Mouse (Mus musculus) heart, adult 2 months (tissue): ENCODE data around the gene Rps21. TPM values are rescaled to one million over a fixed set of nuclear protein-coding genes. Genes with fewer than 3 reads are reported as not detected.
A peak's percentile ranks its signal among the peaks of the same experiment; 100 is the strongest.

Source experiments
- DNase-seq, 2 experiments: peaks; one replicate each; pipeline ENCODE4 v3.0.0; 2021
- H3K27ac ChIP-seq: fragments of 200-600 bp; 2 replicates; pipeline ENCODE4 v1.8.1; 2022
- H3K27me3 ChIP-seq: fragments of 200-500 bp; 2 replicates; pipeline ENCODE4 v1.6.1; 2012; ENCODE audit warnings: mild to moderate bottlenecking, low read length, inconsistent platforms, mixed read lengths; ENCODE audit not compliant: control insufficient read depth, insufficient read depth
- H3K36me3 ChIP-seq: fragments of 200-500 bp; 2 replicates; pipeline ENCODE4 v1.6.1; 2012; ENCODE audit warnings: low read length, inconsistent platforms; ENCODE audit not compliant: control insufficient read depth, insufficient read depth
- H3K4me1 ChIP-seq: fragments of 200-500 bp; 2 replicates; pipeline ENCODE4 v1.6.1; 2011; ENCODE audit warnings: low read length; ENCODE audit not compliant: control insufficient read depth, insufficient read depth
- H3K4me3 ChIP-seq: fragments of 200-600 bp; 2 replicates; pipeline ENCODE4 v1.8.1; 2022
- H3K79me2 ChIP-seq: fragments of 200-500 bp; replicated peaks from 2 replicates; pipeline ENCODE4 v1.6.1; 2012; ENCODE audit warnings: mild to moderate bottlenecking, inconsistent platforms, low read length, moderate library complexity, mixed read lengths; ENCODE audit not compliant: control insufficient read depth, insufficient read depth
- H3K9ac ChIP-seq: fragments of 200-500 bp; 2 replicates; pipeline ENCODE4 v1.6.1; 2012; ENCODE audit warnings: low read depth, mild to moderate bottlenecking, control low read depth, inconsistent platforms, low read length, mixed read lengths
- CTCF ChIP-seq: fragments of 200-600 bp; IDR thresholded peaks from 2 replicates; pipeline ENCODE4 v1.8.1; 2022; ENCODE audit warnings: antibody characterized with exemption, mild to moderate bottlenecking, moderate library complexity
- EP300 ChIP-seq: fragments of 200-500 bp; IDR thresholded peaks from 2 replicates; pipeline ENCODE4 v1.6.1; 2011; ENCODE audit warnings: low read depth, low read length, control low read depth; ENCODE audit not compliant: insufficient read depth
- POLR2A ChIP-seq: fragments of 200-500 bp; IDR thresholded peaks from 2 replicates; pipeline ENCODE4 v1.6.1; 2011; ENCODE audit warnings: mild to moderate bottlenecking, low read depth, low read length, control low read depth; ENCODE audit not compliant: insufficient read depth
- WGBS: fragments of 180-500 bp; shearing (Covaris S2); methylation state at CpG from one replicate; pipeline ENCODE4 v1.1.7; 2018; 5-methylcytosine and 5-hydroxymethylcytosine counted together
- intact Hi-C: fragments of 180-260 bp; cut with DNase I; formaldehyde crosslinking; loops from one replicate; pipeline ENCODE4 v1.15.1; 2025
- polyA plus RNA-seq: library from polyadenylated mRNA; depleted of rRNA; stranded (reverse); fragments of >200 nt; gene quantifications from 2 replicates; pipeline ENCODE4 v1.2.3, GENCODE M21; 2012
- total RNA-seq, 2 experiments: library from RNA; stranded (reverse); gene quantifications; 2 replicates each; pipeline ENCODE4 v1.2.3; 2021

The Rps21 gene
- total and polyA plus RNA-seq, 3 experiments: 506 to 1,183 (median 570) TPM

DNA sequence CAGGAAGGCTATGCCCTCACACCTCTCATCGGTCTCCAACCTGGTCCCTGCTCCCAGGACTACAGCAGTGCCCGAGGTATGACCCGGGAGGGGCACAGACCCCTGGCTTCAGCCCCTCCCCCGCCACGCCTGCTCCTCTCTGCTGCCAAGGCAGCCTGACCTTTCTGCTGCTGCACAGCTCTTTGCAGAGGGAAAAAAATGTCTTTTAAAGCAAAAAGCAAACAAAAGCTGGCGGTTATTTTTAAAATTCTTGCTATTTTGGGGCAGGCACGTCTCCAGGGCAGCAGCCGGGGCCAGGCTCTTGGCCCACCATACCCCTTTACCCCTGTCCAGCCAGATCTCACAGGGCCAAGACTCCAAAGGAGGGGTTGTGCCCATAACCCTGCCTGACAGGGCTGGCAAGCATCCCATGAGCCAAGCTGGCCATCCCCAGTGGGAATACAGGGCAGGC lies 42.1 kb upstream of the Rps21 start:
- Histone ChIP-seq H3K4me1 (peaks cover 46% of the 10 kb centered on the region), H3K9ac (peak overlapping the region; percentile 29)

DNA sequence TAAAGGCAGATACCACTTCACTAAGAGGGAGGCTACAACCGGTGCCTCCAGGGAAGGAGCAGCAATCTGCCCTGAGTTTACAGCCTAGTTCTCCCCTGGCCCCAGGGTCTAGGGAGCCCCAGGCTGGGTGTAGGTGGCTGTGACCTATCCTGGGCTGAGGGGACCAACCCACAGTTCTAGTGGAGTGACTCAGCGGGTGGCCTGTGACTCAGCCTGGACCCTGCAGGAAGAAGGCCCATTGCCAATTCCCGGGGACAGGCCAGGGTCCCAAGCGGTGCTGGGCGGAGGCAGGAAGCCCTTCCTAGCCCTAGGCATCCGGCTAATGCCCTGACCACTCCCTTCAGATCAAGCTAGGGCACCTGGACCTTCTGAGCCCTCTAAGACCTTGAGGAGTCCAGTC lies 41.2 kb upstream of the Rps21 start:
- peaks cover 9% of the 10 kb centered on the region; the same call in 1 of the 2 replicates for H3K36me3 ChIP-seq
- H3K79me2 ChIP-seq: peaks cover 2% of the 10 kb centered on the region; the same call in 1 of the 2 replicates
- 36% methylated on average over 6 of the region's 6 CpGs for WGBS
- peak overlapping the region; percentile 72 for H3K27ac ChIP-seq
- no peaks in the 10 kb centered on the region for H3K27me3 ChIP-seq
- intact Hi-C loops: no loop called here
- H3K4me3 ChIP-seq: no peak overlapping the region
- H3K9ac ChIP-seq: 0 out of 2 replicates have a peak overlapping the region, but pooled peaks have one; percentile 7
- peak; percentile 66 to 74 for DNase-seq
- peaks cover 49% of the 10 kb centered on the region for H3K4me1 ChIP-seq
- TF ChIP-seq EP300: no peak
- no peak for TF ChIP-seq POLR2A
- TF ChIP-seq CTCF: no peak

More for the DNA sequence above, 42.1 kb upstream of the Rps21 start:
- TF ChIP-seq EP300 (no peak), POLR2A (no peak), CTCF (no peak)
- WGBS: 33% methylated on average over 8 of the region's 8 CpGs
- H3K36me3 ChIP-seq: peaks cover 9% of the 10 kb centered on the region; the same call in 1 of the 2 replicates
- no peak overlapping the region for H3K4me3 ChIP-seq
- H3K27ac ChIP-seq: peak overlapping the region; percentile 72
- intact Hi-C loops: no loop called here
- H3K79me2 ChIP-seq: peaks cover 2% of the 10 kb centered on the region; the same call in 1 of the 2 replicates
- peak in 1 of 2 experiments; percentile 54 for DNase-seq
- no peaks in the 10 kb centered on the region for H3K27me3 ChIP-seq

- no peak for DNase-seq
- Histone ChIP-seq H3K4me3 (no peak overlapping the region), H3K27ac (peak overlapping the region; percentile 72), H3K9ac (no peak overlapping the region), H3K4me1 (peaks cover 55% of the 10 kb centered on the region), H3K27me3 (no peaks in the 10 kb centered on the region), H3K36me3 (peaks cover 9% of the 10 kb centered on the region; the same call in 1 of the 2 replicates), H3K79me2 (no peaks in the 10 kb centered on the region; the same call in 1 of the 2 replicates)
- 50% methylated on average over 5 of the region's 5 CpGs for WGBS
- TF ChIP-seq POLR2A: no peak
- TF ChIP-seq EP300: no peak
- intact Hi-C loops: no loop called here
These were observed 40.3 kb upstream of the Rps21 start for GRCm38 (mm10) chr2:180216921-180217320.

DNA sequence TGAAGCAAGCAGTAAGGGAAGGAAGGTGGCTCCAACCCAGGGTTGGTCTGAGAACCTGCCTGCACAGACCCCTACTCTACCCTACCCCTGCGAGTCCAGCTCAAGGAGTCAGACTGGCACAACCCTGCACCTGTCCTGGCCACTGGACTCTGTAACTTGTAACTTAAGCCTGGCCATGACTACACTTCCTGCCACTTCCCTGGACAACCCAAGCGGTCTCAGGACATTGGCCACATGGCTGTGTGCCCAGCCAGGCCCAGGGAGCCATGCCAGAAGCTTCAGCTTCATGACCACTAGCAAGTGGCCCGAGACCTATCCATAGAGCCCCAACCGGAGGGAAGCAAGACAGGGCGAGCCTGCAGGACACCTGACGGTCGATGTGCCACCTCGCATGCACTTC lies 39.6 kb upstream of the Rps21 start:
- peak overlapping the region; percentile 72 for H3K27ac ChIP-seq
- H3K4me3 ChIP-seq: no peak overlapping the region
- 41% methylated on average over 8 of the region's 8 CpGs for WGBS
- no peaks in the 10 kb centered on the region; the same call in none of the 2 replicates for H3K79me2 ChIP-seq
- peaks cover 9% of the 10 kb centered on the region; the same call in 1 of the 2 replicates for H3K36me3 ChIP-seq
- H3K4me1 ChIP-seq: peaks cover 60% of the 10 kb centered on the region
- no peak for TF ChIP-seq POLR2A
- TF ChIP-seq EP300: peak; percentile 66; the same call in 1 of the 2 replicates
- peak overlapping the region; percentile 19; the same call in 1 of the 2 replicates for H3K9ac ChIP-seq
- intact Hi-C loops: no loop called here
- H3K27me3 ChIP-seq: no peaks in the 10 kb centered on the region
- peak; percentile 83 to 86 for DNase-seq

- H3K4me3 ChIP-seq: no peak overlapping the region
- peak in 1 of 2 experiments; percentile 40 for DNase-seq
These were observed 38.9 kb upstream of the Rps21 start for GRCm38 (mm10) chr2:180218241-180218640.

GRCm38 (mm10) chr2:180218677-180219076 lies 38.5 kb upstream of the Rps21 start:
- 23% methylated on average over 5 of the region's 5 CpGs for WGBS
- Histone ChIP-seq H3K9ac (no peak overlapping the region), H3K79me2 (no peaks in the 10 kb centered on the region; the same call in none of the 2 replicates), H3K4me1 (peaks cover 62% of the 10 kb centered on the region), H3K27ac (peak overlapping the region; percentile 72), H3K4me3 (no peak overlapping the region), H3K36me3 (peaks cover 9% of the 10 kb centered on the region; the same call in 1 of the 2 replicates), H3K27me3 (no peaks in the 10 kb centered on the region)
- TF ChIP-seq EP300 (peak; percentile 52; the same call in 1 of the 2 replicates), POLR2A (0 out of 2 replicates have a peak, but pooled peaks have one; percentile 26), CTCF (no peak)
- intact Hi-C loops: no loop called here
- DNase-seq: peak; percentile 70 to 72

More at GRCm38 (mm10) chr2:180218241-180218640, 38.9 kb upstream of the Rps21 start:
- peak overlapping the region; percentile 72 for H3K27ac ChIP-seq
- H3K36me3 ChIP-seq: peaks cover 9% of the 10 kb centered on the region; the same call in 1 of the 2 replicates
- no peak for TF ChIP-seq POLR2A
- 0 out of 2 replicates have a peak, but pooled peaks have one; percentile 8 for TF ChIP-seq EP300
- no peak for TF ChIP-seq CTCF
- H3K79me2 ChIP-seq: no peaks in the 10 kb centered on the region; the same call in none of the 2 replicates
- no peaks in the 10 kb centered on the region for H3K27me3 ChIP-seq
- peaks cover 62% of the 10 kb centered on the region for H3K4me1 ChIP-seq
- intact Hi-C loops: no loop called here
- peak overlapping the region; percentile 19; the same call in 1 of the 2 replicates for H3K9ac ChIP-seq
- WGBS: 28% methylated on average over 3 of the region's 3 CpGs
